Mouse (Mus musculus): ENCODE data around the gene Rsph1. TPM values are rescaled to one million over a fixed set of nuclear protein-coding genes. Genes with fewer than 3 reads are reported as not detected.

Gene Rsph1
- total and polyA plus RNA-seq, 3 experiments, result not detected

DNA sequence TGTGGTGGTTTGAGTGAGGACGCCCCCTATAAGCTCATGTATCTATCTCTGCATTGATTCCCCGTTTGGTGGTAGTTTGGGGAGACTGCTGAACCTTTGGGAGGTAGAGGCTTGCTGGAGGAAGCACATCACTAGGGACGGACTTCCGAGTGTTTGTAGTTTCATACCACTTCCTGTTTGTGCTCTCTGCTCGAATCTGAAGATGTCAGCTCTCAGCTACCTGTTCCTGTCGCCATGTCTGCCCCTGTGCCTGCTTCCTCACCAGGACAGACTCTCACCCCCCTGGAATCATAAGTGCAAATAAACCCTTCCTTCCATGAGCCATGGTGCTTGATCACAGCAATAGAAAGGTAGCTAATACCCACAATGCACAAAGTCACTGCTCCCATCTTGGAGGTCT lies 2.0 kb downstream of the Rsph1 start:
- no peak for DNase-seq (ENCODE audit: extremely low read depth)
- H3K4me2 ChIP-seq (ENCODE audit: insufficient read depth, low read depth, poor library complexity, severe bottlenecking), result no peak overlapping the region
- H3K79me2 ChIP-seq (replicated peaks; ENCODE audit: control insufficient read depth, extremely low read depth, insufficient read depth, poor library complexity, severe bottlenecking), result no peaks in the 10 kb centered on the region
- peaks cover under 1% of the 10 kb centered on the region for H3K9me3 ChIP-seq (replicated peaks; ENCODE audit: low read length)
- no peaks in the 10 kb centered on the region for H3K36me3 ChIP-seq (replicated peaks in 1 of 2; ENCODE audit: control insufficient read depth in 1 of 2, insufficient read depth in 1 of 2, low read length in 1 of 2)
- TF ChIP-seq PAX5 (IDR thresholded peaks at IDR 0.05; ENCODE audit: low read length) (no peak), GABPA (IDR thresholded peaks at IDR 0.05; ENCODE audit: insufficient replicate concordance, low read depth, low read length) (no peak), NELFE (IDR thresholded peaks at IDR 0.05; ENCODE audit: low read depth, low read length) (no peak), MEF2A (IDR thresholded peaks at IDR 0.05; ENCODE audit: borderline replicate concordance, low read depth, low read length) (no peak), JUND (conservative IDR thresholded peaks at IDR 0.05; ENCODE audit: low read depth, low read length) (no peak), ZNF384 (IDR thresholded peaks at IDR 0.05; ENCODE audit: low read depth, low read length) (no peak), RCOR1 (conservative IDR thresholded peaks at IDR 0.05; ENCODE audit: low read depth, low read length) (no peak), ZMIZ1 (IDR thresholded peaks at IDR 0.05; ENCODE audit: low read depth, low read length) (no peak), USF1 (IDR thresholded peaks at IDR 0.05; ENCODE audit: low read depth, low read length) (no peak), ELF1 (IDR thresholded peaks at IDR 0.05; ENCODE audit: low read depth, low read length) (no peak), E2F4 (IDR thresholded peaks at IDR 0.05; ENCODE audit: insufficient replicate concordance, low read depth, low read length) (no peak), CHD1 (IDR thresholded peaks at IDR 0.05; ENCODE audit: low read depth, low read length) (no peak), MAFK (IDR thresholded peaks at IDR 0.05; ENCODE audit: insufficient replicate concordance, low read length) (no peak), TBP (conservative IDR thresholded peaks at IDR 0.05; ENCODE audit: low read depth, low read length) (no peak), RAD21 (IDR thresholded peaks at IDR 0.05; ENCODE audit: low read depth, low read length) (no peak), BHLHE40 (IDR thresholded peaks at IDR 0.05; ENCODE audit: low read depth, low read length) (no peak), SMC3 (IDR thresholded peaks at IDR 0.05; ENCODE audit: low read depth, low read length) (no peak), UBTF (IDR thresholded peaks at IDR 0.05; ENCODE audit: low read depth, low read length) (no peak)
- no peak overlapping the region for H3K4me3 ChIP-seq (replicated peaks in 1 of 3; ENCODE audit: low read depth in 2 of 3, low read length in 2 of 3, poor library complexity in 1 of 3)
- H3K4me1 ChIP-seq (ENCODE audit: control insufficient read depth in 1 of 2, insufficient read depth in 2 of 2), result peaks cover 3 to 5% of the 10 kb centered on the region in 2 experiments; a peak in 2 of 4 replicates
- in situ Hi-C loops (cut with MboI; ENCODE audit: low pct_ligation_motif_present, low pct_unique_long_range_greater_than_20kb, low sequenced_read_pairs), result no loop called here
- dilution Hi-C loops (cut with MboI; ENCODE audit: extremely low pct_ligation_motif_present, extremely low pct_unique_long_range_greater_than_20kb, low sequenced_read_pairs), result no loop called here
- no peak overlapping the region for H3K9ac ChIP-seq (ENCODE audit: insufficient read depth, low read depth)
- H3K27me3 ChIP-seq (replicated peaks), result peaks cover 11% of the 10 kb centered on the region
- H3K27ac ChIP-seq (ENCODE audit: insufficient read depth, low read depth), result no peak overlapping the region

DNA sequence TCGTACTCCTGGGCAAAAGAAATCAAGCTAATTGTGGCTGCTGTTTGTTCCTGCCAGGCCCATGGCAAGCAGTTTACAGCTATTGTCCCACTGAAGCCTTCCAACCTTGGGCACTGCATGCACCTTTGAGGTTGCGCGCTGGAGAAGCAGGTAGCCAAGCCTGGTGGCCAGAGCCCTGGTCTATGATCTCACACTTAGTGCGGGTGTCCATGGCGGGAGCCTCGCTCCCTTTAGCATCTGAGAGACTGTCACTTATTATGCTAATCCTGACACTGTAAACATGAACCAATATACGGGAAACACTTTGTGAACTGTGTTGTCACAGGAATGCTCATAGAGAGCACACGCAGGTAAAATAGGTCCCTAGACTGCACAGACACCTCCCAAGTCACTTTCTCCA lies 3.6 kb downstream of the Rsph1 start:
- no peak overlapping the region for H3K4me3 ChIP-seq (replicated peaks in 1 of 3; ENCODE audit: low read depth in 2 of 3, low read length in 2 of 3, poor library complexity in 1 of 3)
- no peak overlapping the region for H3K9ac ChIP-seq (ENCODE audit: insufficient read depth, low read depth)
- dilution Hi-C loops (cut with MboI; ENCODE audit: extremely low pct_ligation_motif_present, extremely low pct_unique_long_range_greater_than_20kb, low sequenced_read_pairs), result no loop called here
- H3K4me2 ChIP-seq (ENCODE audit: insufficient read depth, low read depth, poor library complexity, severe bottlenecking), result no peak overlapping the region
- H3K79me2 ChIP-seq (replicated peaks; ENCODE audit: control insufficient read depth, extremely low read depth, insufficient read depth, poor library complexity, severe bottlenecking), result no peaks in the 10 kb centered on the region
- H3K36me3 ChIP-seq (replicated peaks in 1 of 2; ENCODE audit: control insufficient read depth in 1 of 2, insufficient read depth in 1 of 2, low read length in 1 of 2), result no peaks in the 10 kb centered on the region
- TF ChIP-seq BHLHE40 (IDR thresholded peaks at IDR 0.05; ENCODE audit: low read depth, low read length), result no peak
- no peak for DNase-seq (ENCODE audit: extremely low read depth)
- peaks cover 2 to 5% of the 10 kb centered on the region in 2 experiments; a peak in 2 of 4 replicates for H3K4me1 ChIP-seq (ENCODE audit: control insufficient read depth in 1 of 2, insufficient read depth in 2 of 2)
- H3K27ac ChIP-seq (ENCODE audit: insufficient read depth, low read depth), result no peak overlapping the region
- in situ Hi-C loops (cut with MboI; ENCODE audit: low pct_ligation_motif_present, low pct_unique_long_range_greater_than_20kb, low sequenced_read_pairs), result no loop called here
- H3K9me3 ChIP-seq (replicated peaks; ENCODE audit: low read length), result peaks cover 2% of the 10 kb centered on the region
- H3K27me3 ChIP-seq (replicated peaks), result peaks cover 8% of the 10 kb centered on the region
